Mouse (Mus musculus) CD4-positive helper T cell, adult 2 months (primary cell): ENCODE results near the gene Slc8a2.

ENCODE experiments used
- DNase-seq: peaks from one replicate; pipeline ENCODE4 v3.0.0-alpha.2; 2012; ENCODE audit warnings: low read depth, missing footprints, low spot score

The Slc8a2 gene

DNA sequence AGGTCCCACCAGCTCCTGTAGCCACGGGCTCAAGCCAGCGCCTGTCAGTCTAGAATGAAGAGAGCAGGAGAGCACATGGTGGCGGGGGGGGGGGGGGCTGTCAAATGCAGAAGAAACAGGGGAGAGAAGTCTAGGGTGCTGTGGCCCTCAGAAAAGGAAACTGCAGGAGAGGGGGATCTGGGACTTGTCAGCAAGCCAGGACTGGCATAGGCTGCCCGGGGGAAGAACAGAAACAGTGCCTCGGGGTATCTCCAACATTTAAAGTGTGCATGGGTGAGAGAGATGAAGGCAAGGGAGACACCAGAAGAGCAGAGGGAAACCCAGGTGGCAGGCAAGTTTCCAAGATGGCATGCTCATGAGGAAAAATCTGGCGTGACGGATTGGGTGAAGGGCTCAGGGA lies 32.4 kb downstream of the Slc8a2 start:
- DNase-seq: no peak

DNA sequence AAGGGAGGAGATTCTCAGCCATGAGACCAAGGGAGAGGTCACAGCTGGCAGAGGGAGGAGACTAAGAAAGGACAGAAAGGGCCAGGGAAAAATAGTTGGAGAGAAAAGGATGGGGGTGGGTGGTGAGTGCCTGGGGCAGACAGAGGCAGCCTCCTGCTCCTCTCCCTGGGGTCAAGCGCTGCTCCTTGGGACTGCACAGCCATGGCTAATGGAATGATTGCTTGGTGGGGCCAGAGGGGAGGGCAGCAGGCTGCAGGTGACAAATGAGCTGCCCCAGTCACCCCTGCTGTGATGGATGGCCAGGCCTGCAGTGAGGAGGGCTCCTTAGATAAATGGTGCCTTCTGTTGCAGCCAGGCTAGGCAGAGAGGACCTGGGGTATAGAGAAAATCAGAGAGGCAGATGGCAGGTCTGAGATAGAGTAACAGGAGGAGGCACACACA lies 42.5 kb downstream of the Slc8a2 start:
- DNase-seq: no peak

GRCm38 (mm10) chr7:16172586-16173140 lies 43.0 kb downstream of the Slc8a2 start:
- DNase-seq: no peak

DNA sequence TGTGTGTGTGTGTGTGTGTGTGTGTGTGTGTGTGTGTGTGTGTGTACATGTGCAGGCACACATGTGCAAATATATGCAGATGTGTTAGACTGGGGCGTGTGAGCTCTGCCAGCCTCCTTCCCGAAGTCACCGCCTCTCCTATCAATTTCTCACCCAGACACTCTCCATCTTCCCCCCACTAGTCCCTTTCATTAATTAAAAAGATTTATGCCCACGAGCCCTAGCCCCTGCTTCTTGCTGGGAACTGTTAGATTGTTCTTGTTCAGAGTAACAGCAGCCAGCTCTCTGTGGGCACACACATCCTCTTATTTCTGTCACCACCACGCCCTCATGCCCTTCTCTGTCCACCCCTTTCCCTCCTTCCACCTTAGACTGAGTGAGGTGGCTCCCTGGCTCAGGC lies 43.5 kb downstream of the Slc8a2 start:
- no peak for DNase-seq

DNA sequence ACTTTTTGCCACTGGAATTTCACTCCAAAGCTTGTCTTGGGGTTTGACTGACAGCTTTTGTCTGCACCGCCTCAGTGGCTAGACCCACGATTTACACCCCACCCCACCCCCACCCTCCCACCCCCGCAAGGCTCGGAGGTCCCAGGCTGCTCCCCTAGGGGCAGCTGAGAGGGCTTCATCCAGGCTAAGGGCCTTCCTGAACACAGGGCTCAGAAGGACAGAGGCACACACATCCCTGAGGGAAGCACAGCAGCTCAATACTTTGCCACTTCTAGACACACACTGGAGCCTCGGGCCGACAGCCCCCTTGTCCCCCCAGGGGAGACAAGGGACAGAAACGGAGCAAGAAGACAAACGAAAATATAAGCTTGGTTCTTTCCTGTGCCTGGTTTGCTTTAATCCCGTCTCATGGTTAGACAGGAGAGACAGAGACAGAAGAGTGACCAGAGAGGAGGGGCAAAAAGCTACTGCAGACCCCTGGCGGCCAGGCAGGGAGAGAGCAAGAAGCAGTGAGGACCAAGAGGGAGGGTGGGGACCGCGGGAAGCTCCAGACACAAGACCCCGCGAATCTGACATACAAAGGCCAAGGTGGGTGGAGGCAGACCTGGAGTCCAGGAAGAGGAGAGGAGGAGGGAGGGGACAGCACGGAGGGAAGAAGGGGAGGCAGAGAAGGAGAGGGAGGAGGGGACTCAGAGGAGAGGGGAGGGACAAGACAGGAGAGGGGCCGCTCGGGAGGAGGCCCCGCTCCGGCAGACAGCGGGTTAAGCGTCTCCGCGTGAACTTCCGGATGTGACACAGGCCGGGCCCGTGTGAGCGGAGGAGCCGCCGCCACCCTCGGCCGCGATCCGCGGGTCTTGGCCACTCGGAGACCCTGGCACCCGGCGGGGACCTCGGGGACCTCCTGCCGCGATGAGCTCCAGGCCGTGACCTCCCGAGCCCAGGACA lies 45.2 kb downstream of the Slc8a2 start, which contains the start of gene Meis3:
Gene Meis3 (plus strand): TSS at position 494 of the 945 bp plus-strand sequence.
- peak; percentile 75 for DNase-seq

DNA sequence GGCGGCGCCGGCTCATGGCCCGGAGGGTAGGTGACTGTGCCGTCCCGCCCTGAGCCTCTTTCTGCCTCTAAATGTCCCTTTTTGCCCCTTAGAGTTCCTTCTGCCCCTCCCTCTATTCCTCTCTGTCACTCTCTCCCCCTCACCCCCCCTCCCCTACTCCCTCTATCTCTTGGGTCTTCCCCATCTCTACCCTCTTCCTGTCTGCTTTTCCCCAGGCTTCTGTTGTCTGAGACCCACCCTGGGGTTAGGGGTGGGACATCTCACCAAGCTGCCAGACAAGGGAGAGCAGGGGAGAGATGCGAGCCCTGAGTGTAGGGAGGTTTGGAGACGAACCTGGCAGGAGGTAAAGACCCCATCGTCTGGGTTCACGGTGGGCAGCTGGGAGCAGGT lies 45.9 kb downstream of the Slc8a2 start:
- no peak for DNase-seq

- DNase-seq: no peak
Observed at GRCm38 (mm10) chr7:16178114-16178513, 48.5 kb downstream of the Slc8a2 start.

DNA sequence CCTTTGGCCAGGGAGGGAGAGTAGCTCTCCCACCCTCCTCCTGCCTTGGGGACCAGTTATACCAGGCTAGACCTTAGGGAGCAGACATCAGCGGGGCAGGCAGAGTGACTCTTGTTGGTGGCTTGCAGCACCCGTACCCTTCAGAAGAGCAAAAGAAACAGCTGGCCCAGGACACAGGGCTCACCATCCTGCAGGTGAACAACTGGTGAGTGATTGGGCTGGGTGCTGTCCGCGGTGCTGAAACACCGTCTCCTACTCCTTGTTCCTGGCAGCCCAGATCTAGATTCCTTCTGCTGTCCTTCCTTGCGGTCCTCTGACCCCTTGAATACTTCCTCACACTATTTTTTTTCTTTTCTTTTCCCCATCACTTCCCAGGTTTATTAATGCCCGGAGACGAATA lies 54.0 kb downstream of the Slc8a2 start:
- DNase-seq: peak; percentile 42

- no peak for DNase-seq
Observed at GRCm38 (mm10) chr7:16187494-16187893, 57.9 kb downstream of the Slc8a2 start.

DNA sequence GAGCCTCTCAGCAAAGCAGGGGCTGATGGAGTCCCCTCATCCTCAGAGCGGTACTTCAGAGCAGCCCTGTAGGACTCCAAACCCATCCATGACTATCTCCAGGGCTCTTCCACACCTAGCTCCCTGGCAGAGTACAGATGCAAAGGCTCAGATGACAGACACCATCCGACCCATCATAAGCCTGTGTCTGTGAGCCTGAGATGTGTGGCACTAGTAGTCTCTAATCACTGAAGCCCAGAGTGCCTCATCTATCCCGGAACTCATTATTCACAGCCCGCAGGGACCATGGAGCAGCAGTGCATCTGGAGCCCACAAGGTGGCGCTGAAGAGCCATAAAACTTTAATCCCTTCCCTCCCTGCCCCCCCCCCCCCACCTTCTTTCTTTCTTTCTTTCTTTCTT lies 62.7 kb downstream of the Slc8a2 start:
- peak; percentile 75 for DNase-seq

GRCm38 (mm10) chr7:16193702-16194101 lies 64.1 kb downstream of the Slc8a2 start:
- DNase-seq: peak; percentile 70

DNA sequence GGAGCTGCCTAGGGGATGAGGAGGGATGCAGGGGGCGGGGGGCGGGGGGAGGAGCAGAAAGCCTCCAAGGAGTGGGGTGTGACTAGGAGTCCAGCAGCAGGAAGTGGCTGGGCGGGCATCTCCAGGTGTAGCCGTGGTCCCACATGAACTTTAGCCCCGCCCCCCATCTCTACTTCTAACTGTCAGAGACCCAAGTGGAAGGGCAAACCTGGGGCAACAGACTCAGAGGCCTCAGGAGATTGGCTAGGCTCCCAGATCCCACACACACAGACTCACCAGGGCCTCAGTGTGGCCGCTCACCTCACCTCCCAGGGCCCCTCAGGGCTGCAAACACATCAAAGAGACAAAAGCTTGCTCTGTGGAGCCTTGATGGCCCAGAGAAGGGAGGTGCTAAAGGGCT lies 67.0 kb downstream of the Slc8a2 start:
- DNase-seq: no peak

GRCm38 (mm10) chr7:16197166-16197565 lies 67.5 kb downstream of the Slc8a2 start:
- DNase-seq: no peak

DNA sequence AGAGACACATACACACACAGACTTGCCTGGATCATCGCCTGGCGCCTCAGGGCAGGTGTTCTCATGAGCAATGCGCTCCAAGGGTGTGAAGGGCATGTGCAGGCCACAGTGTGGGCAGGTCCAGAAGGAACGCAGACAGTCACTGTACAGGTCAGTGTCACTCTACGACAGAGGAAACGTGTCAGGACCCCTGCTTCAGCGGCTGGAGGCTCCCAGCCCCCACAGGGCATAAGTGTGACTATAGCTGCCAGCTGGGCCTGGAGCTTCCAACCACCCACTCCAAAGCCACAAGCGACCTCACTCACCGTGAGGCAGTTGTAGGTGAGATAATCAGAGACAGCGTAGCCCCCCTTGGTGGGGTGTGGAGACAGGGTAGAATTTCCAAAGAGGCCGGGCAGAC lies 68.9 kb downstream of the Slc8a2 start:
- no peak for DNase-seq

DNA sequence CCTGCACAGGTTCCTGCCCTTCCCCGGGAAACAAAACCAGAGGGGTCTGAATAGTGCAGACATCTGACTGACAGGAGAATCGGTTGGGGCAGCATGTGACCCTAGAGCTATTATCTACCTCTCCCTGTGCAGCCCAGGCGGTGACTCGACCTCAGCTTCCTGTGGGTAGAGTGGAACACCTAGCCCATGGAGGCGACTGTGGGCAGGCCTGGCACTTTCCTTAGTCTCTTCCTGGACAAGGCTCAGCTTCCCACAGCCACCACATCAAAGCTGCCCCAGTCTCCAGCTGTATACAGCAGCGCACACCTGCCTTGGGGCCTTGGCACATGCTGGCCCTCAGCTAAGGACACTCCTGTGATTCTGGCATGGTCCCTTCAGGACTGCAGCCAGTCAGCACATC lies 71.5 kb downstream of the Slc8a2 start:
- DNase-seq: peak; percentile 67

- DNase-seq: no peak
Observed at GRCm38 (mm10) chr7:16202756-16203504, 73.3 kb downstream of the Slc8a2 start.

DNA sequence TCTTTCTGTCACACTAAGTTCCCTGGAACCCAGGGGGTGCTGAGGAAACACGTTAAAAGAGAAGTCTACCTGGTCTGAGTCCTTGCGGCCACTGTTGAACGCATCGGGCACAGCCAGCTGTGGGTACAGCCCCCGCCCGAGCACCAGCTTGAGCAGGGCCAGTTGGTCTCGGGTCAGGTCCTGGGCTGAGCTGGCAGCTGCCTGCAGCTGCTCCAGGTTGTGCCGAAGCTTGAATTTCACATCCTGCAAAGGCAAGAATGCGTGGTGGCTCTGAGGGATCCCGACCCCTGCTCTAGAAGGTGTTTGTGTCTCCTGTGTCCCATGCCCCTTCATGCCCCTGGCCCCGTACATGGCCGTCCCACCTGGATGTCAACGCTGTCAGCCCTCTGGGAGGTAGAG lies 73.9 kb downstream of the Slc8a2 start:
- DNase-seq: no peak

- peak; percentile 64 for DNase-seq
Observed at GRCm38 (mm10) chr7:16204791-16205190, 75.2 kb downstream of the Slc8a2 start.

DNA sequence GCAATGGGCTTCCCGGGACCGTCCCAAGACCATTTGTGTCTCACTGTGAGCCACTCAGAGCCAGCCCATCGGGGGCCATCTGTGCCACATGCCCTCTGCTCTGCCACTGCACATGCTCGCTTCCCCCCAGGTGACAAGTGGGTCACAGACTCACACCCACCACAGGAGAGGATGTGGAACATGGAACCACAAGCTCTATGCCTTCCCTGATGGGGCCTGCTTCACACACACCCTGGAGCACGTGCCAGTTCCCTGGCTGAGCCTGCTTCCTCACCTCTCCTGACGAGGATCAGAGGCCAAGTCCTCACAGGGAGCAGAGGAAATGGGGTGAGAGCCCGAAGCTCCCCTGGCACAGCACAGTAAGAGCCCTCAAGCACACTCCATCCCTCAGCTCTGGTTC lies 77.5 kb downstream of the Slc8a2 start:
- peak; percentile 61 for DNase-seq

DNA sequence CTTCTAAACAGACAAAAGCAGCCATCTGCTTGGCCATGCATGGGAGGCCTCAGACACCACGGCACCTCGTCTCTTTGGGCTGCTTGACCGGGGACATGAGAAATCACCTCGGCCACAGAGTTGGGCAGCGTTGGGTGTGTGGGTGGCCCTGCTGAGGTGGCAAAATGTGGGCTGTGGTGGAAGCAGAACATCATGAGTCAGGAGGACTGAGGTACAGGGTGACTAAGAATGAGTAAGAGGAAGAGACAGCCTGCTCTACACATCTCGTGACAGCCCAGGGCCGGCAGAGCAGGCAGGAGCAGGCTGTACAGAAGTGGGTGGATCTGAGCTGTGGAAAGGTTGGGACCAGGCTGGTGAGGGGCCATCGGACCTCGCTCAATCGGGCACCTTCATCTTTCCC lies 77.9 kb downstream of the Slc8a2 start:
- peak; percentile 71 for DNase-seq

- DNase-seq: no peak
Observed at GRCm38 (mm10) chr7:16208781-16209665, 79.4 kb downstream of the Slc8a2 start.
